Mouse (Mus musculus) hindbrain, embryonic 11.5 days (tissue): ENCODE results near the gene Zbtb46. TPM values are rescaled to one million over a fixed set of nuclear protein-coding genes. Genes with fewer than 3 reads are reported as not detected.

ENCODE experiments used
- ATAC-seq: fragments of 200-750 bp; cut with Nextera tagmentation; 2 replicates; pipeline ENCODE4 v1.8.0; 2017; ENCODE audit warnings: mild to moderate bottlenecking, moderate TSS enrichment, moderate library complexity; ENCODE audit not compliant: low FRiP score
- DNase-seq: peaks from one replicate; pipeline ENCODE4 v3.0.0-alpha.2; 2015; ENCODE audit warnings: low spot score
- H3K27ac ChIP-seq: fragments of 300-500 bp; sonication (generic); 2 replicates; pipeline ENCODE4 v1.5.1; 2014; ENCODE audit warnings: mild to moderate bottlenecking, low read depth, low read length
- H3K27me3 ChIP-seq: fragments of 300-500 bp; sonication (generic); 2 replicates; pipeline ENCODE4 v1.6.1; 2014; ENCODE audit warnings: mild to moderate bottlenecking, low read length, moderate library complexity, mixed read lengths; ENCODE audit not compliant: control insufficient read depth, insufficient read depth
- H3K36me3 ChIP-seq: fragments of 300-500 bp; sonication (generic); 2 replicates; pipeline ENCODE4 v1.6.1; 2014; ENCODE audit warnings: mild to moderate bottlenecking, low read length, moderate library complexity, mixed read lengths; ENCODE audit not compliant: control insufficient read depth, insufficient read depth
- H3K4me1 ChIP-seq: fragments of 300-500 bp; sonication (generic); replicated peaks from 2 replicates; pipeline ENCODE4 v1.6.1; 2014; ENCODE audit warnings: low read length, mixed read lengths; ENCODE audit not compliant: control insufficient read depth, insufficient read depth
- H3K4me2 ChIP-seq: fragments of 300-500 bp; sonication (generic); replicated peaks from 2 replicates; pipeline ENCODE4 v1.6.1; 2014; ENCODE audit warnings: mild to moderate bottlenecking, low read depth, low read length
- H3K4me3 ChIP-seq: fragments of 300-500 bp; sonication (generic); 2 replicates; pipeline ENCODE4 v1.5.1; 2014; ENCODE audit warnings: low read depth, low read length
- H3K9ac ChIP-seq: fragments of 300-500 bp; sonication (generic); 2 replicates; pipeline ENCODE4 v1.6.1; 2014; ENCODE audit warnings: low read depth, low read length
- H3K9me3 ChIP-seq: fragments of 300-500 bp; sonication (generic); 2 replicates; pipeline ENCODE4 v1.6.1; 2016; ENCODE audit warnings: low read length; ENCODE audit not compliant: control insufficient read depth
- WGBS: fragments of 180-500 bp; shearing (Covaris S2); extraction: QIAGEN DNeasy Blood & Tissue Kit; methylation state at CpG from one replicate; pipeline ENCODE4 v1.1.7; 2014; 5-methylcytosine and 5-hydroxymethylcytosine counted together
- polyA plus RNA-seq: library from polyadenylated mRNA; unstranded; fragments of >200 nt; fragmentation: Nextera tagmentation; extraction: Ambion mirVana; gene quantifications from 2 replicates; pipeline ENCODE4 v1.2.1, GENCODE M21; 2014

Zbtb46 gene
- polyA plus RNA-seq, 1 experiment from 2014 or later = 15.6 TPM

DNA sequence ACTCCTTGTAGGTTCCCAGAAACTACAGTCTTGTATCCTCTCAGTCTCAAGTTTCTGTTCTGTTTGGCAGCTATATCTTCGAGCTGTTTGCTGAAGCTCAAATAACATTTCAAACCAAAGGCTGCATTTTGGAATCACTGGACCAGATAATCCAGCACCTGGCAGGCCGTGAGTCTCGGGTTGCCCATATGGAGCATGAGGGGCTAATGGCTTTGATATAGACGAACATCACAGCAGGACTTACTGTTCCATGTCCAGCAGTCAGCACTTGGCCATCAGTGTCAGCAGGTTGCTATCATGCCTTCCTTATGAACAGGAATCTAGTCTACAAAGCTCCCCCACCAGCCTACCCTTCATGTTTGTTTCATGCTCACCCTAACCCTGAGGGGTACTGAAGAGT, 118.8 kb downstream of the Zbtb46 start:
- DNase-seq = no peak
- WGBS = 90% methylated on average over 4 of the region's 4 CpGs
- H3K27ac ChIP-seq = no peak overlapping the region
- H3K36me3 ChIP-seq = 0 out of 2 replicates have a peak, but pooled peaks cover 12% of the 10 kb centered on the region
- H3K9ac ChIP-seq = no peak overlapping the region
- no peaks in the 10 kb centered on the region for H3K9me3 ChIP-seq
- H3K4me1 ChIP-seq = no peaks in the 10 kb centered on the region
- no peak for ATAC-seq
- H3K27me3 ChIP-seq = no peaks in the 10 kb centered on the region
- H3K4me3 ChIP-seq = no peak overlapping the region
- no peak overlapping the region for H3K4me2 ChIP-seq

Other genes starting within 250 kb of the Zbtb46 start
- gene Srms, start 246.2 kb downstream of the Zbtb46 start, polyA plus RNA-seq = 0.15 and 0.22 TPM in 2 replicates
- 0.29 TPM in 1 of 2 replicates, not detected in the other for gene Fndc11, start 239.4 kb downstream of the Zbtb46 start, polyA plus RNA-seq
- 0.48 and 0.57 TPM in 2 replicates for gene Helz2, start 217.4 kb downstream of the Zbtb46 start, polyA plus RNA-seq
- gene Gmeb2, start 171.4 kb downstream of the Zbtb46 start, polyA plus RNA-seq = 17.9 and 19.7 TPM in 2 replicates
- gene Stmn3, start 144.9 kb downstream of the Zbtb46 start, polyA plus RNA-seq = 426 and 432 TPM in 2 replicates
- gene Rtel1, start 139.7 kb downstream of the Zbtb46 start, polyA plus RNA-seq = 41.6 and 45.6 TPM in 2 replicates
- 33.4 and 38.1 TPM in 2 replicates for gene Zgpat, start 94.5 kb downstream of the Zbtb46 start, polyA plus RNA-seq
- 51.6 and 55.2 TPM in 2 replicates for gene Arfrp1, start 94.0 kb downstream of the Zbtb46 start, polyA plus RNA-seq
- gene Lime1, start 79.3 kb downstream of the Zbtb46 start, polyA plus RNA-seq = 20.2 and 20.9 TPM in 2 replicates
- 0.09 and 0.14 TPM in 2 replicates for gene Abhd16b, start 33.8 kb upstream of the Zbtb46 start, polyA plus RNA-seq
- gene Tpd52l2, start 37.7 kb upstream of the Zbtb46 start, polyA plus RNA-seq = 145 and 151 TPM in 2 replicates
- gene Dnajc5, start 61.1 kb upstream of the Zbtb46 start, polyA plus RNA-seq = 97.1 and 104 TPM in 2 replicates
- gene Uckl1, start 125.5 kb upstream of the Zbtb46 start, polyA plus RNA-seq = 54.1 and 57.7 TPM in 2 replicates
- 66.5 and 78.1 TPM in 2 replicates for gene Prpf6, start 132.4 kb upstream of the Zbtb46 start, polyA plus RNA-seq
- gene Zfp512b, start 133.4 kb upstream of the Zbtb46 start, polyA plus RNA-seq = 25.4 and 30.8 TPM in 2 replicates
- gene Samd10, start 139.8 kb upstream of the Zbtb46 start, polyA plus RNA-seq = 75.9 and 77.7 TPM in 2 replicates
- gene Gm29797, start 197.6 kb upstream of the Zbtb46 start, polyA plus RNA-seq = 0.35 TPM in 1 of 2 replicates, not detected in the other
- gene Sox18, start 212.2 kb upstream of the Zbtb46 start, polyA plus RNA-seq = 17.0 and 17.1 TPM in 2 replicates
- gene Tcea2, start 220.9 kb upstream of the Zbtb46 start, polyA plus RNA-seq = 20.7 and 21.2 TPM in 2 replicates
- 62.2 and 63.7 TPM in 2 replicates for gene Rgs19, start 234.6 kb upstream of the Zbtb46 start, polyA plus RNA-seq
- not detected in 2 replicates for gene Lkaaear1, start 239.0 kb upstream of the Zbtb46 start, polyA plus RNA-seq